Mouse (Mus musculus): ENCODE results near the gene Nckipsd. TPM values are rescaled to one million over a fixed set of nuclear protein-coding genes. Genes with fewer than 3 reads are reported as not detected.

The Nckipsd gene
- 34.1 and 42.9 TPM in 2 replicates for polyA plus RNA-seq (2012; rRNA removed)

- Histone ChIP-seq H3K4me1 (ENCODE audit: control insufficient read depth, insufficient read depth, low read length) (peaks cover 9% of the 10 kb centered on the region), H3K4me3 (replicated peaks; ENCODE audit: extremely low read depth, low read depth, low read length) (peak within 1 kb of the TSS; percentile 95)
- DNase-seq: peak; percentile 93
- under 1% methylated on average over 62 of the region's 62 CpGs for WGBS
- TF ChIP-seq CTCF (IDR thresholded peaks at IDR 0.05; ENCODE audit: insufficient read depth, low read length) (peak; percentile 29; the same call in 1 of the 2 replicates), POLR2A (IDR thresholded peaks at IDR 0.05; ENCODE audit: borderline replicate concordance, extremely low read depth, low read depth, low read length) (no peak)
These were observed at the start of gene Nckipsd for GRCm38 (mm10) chr9:108808163-108808665. Gene Nckipsd, plus strand, starts transcription at chr9:108808368.

GRCm38 (mm10) chr9:108759121-108759520 lies 49.0 kb upstream of the Nckipsd start:
- WGBS: 92% methylated on average over 20 of the region's 20 CpGs
- TF ChIP-seq POLR2A (IDR thresholded peaks at IDR 0.05; ENCODE audit: borderline replicate concordance, extremely low read depth, low read depth, low read length): no peak
- no peak for TF ChIP-seq CTCF (IDR thresholded peaks at IDR 0.05; ENCODE audit: insufficient read depth, low read length)

GRCm38 (mm10) chr9:108759805-108760204 lies 48.4 kb upstream of the Nckipsd start:
- peak; percentile 51 for DNase-seq
- H3K4me3 ChIP-seq (replicated peaks; ENCODE audit: extremely low read depth, low read depth, low read length): no peak overlapping the region
- 65% methylated on average over 2 of the region's 2 CpGs for WGBS
- peak; percentile 88 for TF ChIP-seq CTCF (IDR thresholded peaks at IDR 0.05; ENCODE audit: insufficient read depth, low read length)
- no peak for TF ChIP-seq POLR2A (IDR thresholded peaks at IDR 0.05; ENCODE audit: borderline replicate concordance, extremely low read depth, low read depth, low read length)
- H3K4me1 ChIP-seq (ENCODE audit: control insufficient read depth, insufficient read depth, low read length): no peaks in the 10 kb centered on the region

More at GRCm38 (mm10) chr9:108759121-108759520, 49.0 kb upstream of the Nckipsd start:
- Histone ChIP-seq H3K4me3 (replicated peaks; ENCODE audit: extremely low read depth, low read depth, low read length) (no peak overlapping the region), H3K4me1 (ENCODE audit: control insufficient read depth, insufficient read depth, low read length) (no peaks in the 10 kb centered on the region)
- DNase-seq: no peak

- no peak overlapping the region for H3K4me3 ChIP-seq (replicated peaks; ENCODE audit: extremely low read depth, low read depth, low read length)
- no peaks in the 10 kb centered on the region for H3K4me1 ChIP-seq (ENCODE audit: control insufficient read depth, insufficient read depth, low read length)
- no peak for DNase-seq
- TF ChIP-seq POLR2A (IDR thresholded peaks at IDR 0.05; ENCODE audit: borderline replicate concordance, extremely low read depth, low read depth, low read length): no peak
- no peak for TF ChIP-seq CTCF (IDR thresholded peaks at IDR 0.05; ENCODE audit: insufficient read depth, low read length)
These were observed 46.6 kb upstream of the Nckipsd start for GRCm38 (mm10) chr9:108761561-108761960.

- no peaks in the 10 kb centered on the region for H3K4me1 ChIP-seq (ENCODE audit: control insufficient read depth, insufficient read depth, low read length)
- DNase-seq: no peak
- WGBS: 55% methylated on average over 10 of the region's 10 CpGs
- TF ChIP-seq CTCF (IDR thresholded peaks at IDR 0.05; ENCODE audit: insufficient read depth, low read length) (no peak), POLR2A (IDR thresholded peaks at IDR 0.05; ENCODE audit: borderline replicate concordance, extremely low read depth, low read depth, low read length) (no peak)
- no peak overlapping the region for H3K4me3 ChIP-seq (replicated peaks; ENCODE audit: extremely low read depth, low read depth, low read length)
These were observed 43.2 kb upstream of the Nckipsd start for GRCm38 (mm10) chr9:108764971-108765370.

GRCm38 (mm10) chr9:108776614-108777013 lies 31.6 kb upstream of the Nckipsd start:
- 83% methylated on average over 4 of the region's 4 CpGs for WGBS
- Histone ChIP-seq H3K4me1 (ENCODE audit: control insufficient read depth, insufficient read depth, low read length) (no peaks in the 10 kb centered on the region), H3K4me3 (replicated peaks; ENCODE audit: extremely low read depth, low read depth, low read length) (no peak overlapping the region)
- DNase-seq: no peak
- no peak for TF ChIP-seq CTCF (IDR thresholded peaks at IDR 0.05; ENCODE audit: insufficient read depth, low read length)

GRCm38 (mm10) chr9:108777276-108777675 lies 30.9 kb upstream of the Nckipsd start:
- WGBS: 79% methylated on average over 4 of the region's 4 CpGs
- DNase-seq: no peak
- no peak for TF ChIP-seq CTCF (IDR thresholded peaks at IDR 0.05; ENCODE audit: insufficient read depth, low read length)
- TF ChIP-seq POLR2A (IDR thresholded peaks at IDR 0.05; ENCODE audit: borderline replicate concordance, extremely low read depth, low read depth, low read length): no peak

GRCm38 (mm10) chr9:108780959-108781358 lies 27.2 kb upstream of the Nckipsd start:
- DNase-seq: no peak
- no peak overlapping the region for H3K4me3 ChIP-seq (replicated peaks; ENCODE audit: extremely low read depth, low read depth, low read length)
- no peak for TF ChIP-seq CTCF (IDR thresholded peaks at IDR 0.05; ENCODE audit: insufficient read depth, low read length)
- TF ChIP-seq POLR2A (IDR thresholded peaks at IDR 0.05; ENCODE audit: borderline replicate concordance, extremely low read depth, low read depth, low read length): no peak
- peaks cover 6% of the 10 kb centered on the region for H3K4me1 ChIP-seq (ENCODE audit: control insufficient read depth, insufficient read depth, low read length)
- 41% methylated on average over 5 of the region's 5 CpGs for WGBS

More at GRCm38 (mm10) chr9:108777276-108777675, 30.9 kb upstream of the Nckipsd start:
- H3K4me3 ChIP-seq (replicated peaks; ENCODE audit: extremely low read depth, low read depth, low read length): no peak overlapping the region
- H3K4me1 ChIP-seq (ENCODE audit: control insufficient read depth, insufficient read depth, low read length): no peaks in the 10 kb centered on the region

- DNase-seq: no peak
- H3K4me1 ChIP-seq (ENCODE audit: control insufficient read depth, insufficient read depth, low read length): peaks cover 10% of the 10 kb centered on the region
- H3K4me3 ChIP-seq (replicated peaks; ENCODE audit: extremely low read depth, low read depth, low read length): no peak overlapping the region
- 63% methylated on average over 4 of the region's 4 CpGs for WGBS
- TF ChIP-seq POLR2A (IDR thresholded peaks at IDR 0.05; ENCODE audit: borderline replicate concordance, extremely low read depth, low read depth, low read length) (no peak), CTCF (IDR thresholded peaks at IDR 0.05; ENCODE audit: insufficient read depth, low read length) (no peak)
These were observed 26.3 kb upstream of the Nckipsd start for GRCm38 (mm10) chr9:108781891-108782290.

GRCm38 (mm10) chr9:108782836-108783547 lies 25.2 kb upstream of the Nckipsd start:
- TF ChIP-seq CTCF (IDR thresholded peaks at IDR 0.05; ENCODE audit: insufficient read depth, low read length) (no peak), POLR2A (IDR thresholded peaks at IDR 0.05; ENCODE audit: borderline replicate concordance, extremely low read depth, low read depth, low read length) (no peak)
- H3K4me1 ChIP-seq (ENCODE audit: control insufficient read depth, insufficient read depth, low read length): peaks cover 19% of the 10 kb centered on the region
- no peak for DNase-seq
- H3K4me3 ChIP-seq (replicated peaks; ENCODE audit: extremely low read depth, low read depth, low read length): peak overlapping the region; percentile 51
- WGBS: 27% methylated on average over 9 of the region's 9 CpGs

Measured in lung, adult 2 months (tissue).